Mouse (Mus musculus): Measurements from ENCODE around the gene Tsr3. TPM values are rescaled to one million over a fixed set of nuclear protein-coding genes. Genes with fewer than 3 reads are reported as not detected.
A peak's percentile ranks its signal among the peaks of the same experiment; 100 is the strongest.

Gene Tsr3
- polyA plus RNA-seq, 1 experiment from 2014 or later = 46.4 TPM

DNA sequence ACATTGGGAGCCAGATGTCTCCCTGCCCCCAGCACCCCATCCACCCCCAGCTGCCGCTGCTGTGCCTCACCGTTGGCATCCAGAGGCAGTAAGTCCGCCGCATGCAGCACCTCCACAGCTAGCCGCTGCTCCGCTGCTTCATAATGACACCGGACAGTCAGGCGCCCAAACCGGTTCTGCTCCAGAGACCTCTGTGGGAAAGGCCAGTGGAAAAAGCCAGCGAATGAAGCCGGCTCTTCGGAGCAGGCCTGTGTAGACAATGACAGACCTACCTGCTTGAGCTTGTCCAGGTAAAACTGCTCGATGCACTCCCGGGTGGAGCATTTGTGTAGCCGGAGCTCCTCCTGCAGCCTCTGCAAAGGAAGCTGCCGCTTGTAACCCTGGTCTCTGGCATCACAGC is 4.3 kb downstream of the Tsr3 start:
- peaks cover 24% of the 10 kb centered on the region for H3K36me3 ChIP-seq (ENCODE audit: insufficient read depth)
- no peak for DNase-seq
- H3K4me2 ChIP-seq = no peak overlapping the region
- H3K9me3 ChIP-seq (ENCODE audit: low read depth, low read length) = no peaks in the 10 kb centered on the region
- ATAC-seq (ENCODE audit: insufficient read depth) = no peak
- peaks cover 5% of the 10 kb centered on the region; the same call in 1 of the 2 replicates for H3K4me1 ChIP-seq (ENCODE audit: insufficient read depth)
- H3K4me3 ChIP-seq (ENCODE audit: low read depth, low read length) = no peak overlapping the region
- no peak for TF ChIP-seq CTCF (IDR thresholded peaks at IDR 0.05; ENCODE audit: low read depth)
- WGBS = 68% methylated on average over 16 of the region's 16 CpGs
- no peak overlapping the region for H3K27ac ChIP-seq (ENCODE audit: low read depth)
- H3K27me3 ChIP-seq (ENCODE audit: insufficient read depth, low read length) = no peaks in the 10 kb centered on the region
- no peak overlapping the region for H3K9ac ChIP-seq

DNA sequence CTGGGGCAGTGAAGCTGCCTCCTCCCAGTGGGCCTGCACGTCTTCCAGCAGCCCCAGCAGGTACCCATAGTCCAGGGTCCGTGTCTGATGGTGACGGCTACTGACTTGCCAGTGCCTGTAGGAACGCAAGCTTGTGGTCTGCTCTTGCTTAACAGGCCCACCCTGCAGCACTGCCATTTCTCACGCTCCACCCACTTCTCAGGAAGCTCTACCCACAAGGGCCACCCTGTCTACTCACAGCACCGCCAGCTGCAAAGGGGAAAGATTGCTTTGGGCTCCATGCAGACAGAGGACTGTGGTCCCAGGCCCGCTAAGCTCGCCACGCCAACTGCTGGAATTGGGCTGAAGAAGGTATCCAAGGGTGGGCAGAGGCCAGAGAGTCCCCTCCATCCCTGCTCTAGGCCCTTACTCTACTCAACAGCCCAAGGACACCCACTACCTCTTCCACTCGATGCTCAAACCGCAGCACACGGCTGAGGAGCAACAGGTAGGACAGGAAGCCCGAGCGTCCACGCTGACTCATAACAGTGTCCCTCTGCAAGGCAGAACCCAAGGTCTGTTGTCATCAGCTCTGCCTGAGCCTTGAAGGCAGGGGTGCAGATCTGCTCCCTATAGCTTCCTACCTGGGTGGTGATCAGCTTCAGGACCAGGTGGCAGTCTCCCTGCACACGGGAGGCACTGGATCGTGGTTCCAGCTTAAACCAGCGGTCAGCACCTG is 8.2 kb downstream of the Tsr3 start:
- Histone ChIP-seq H3K4me1 (ENCODE audit: insufficient read depth) (no peaks in the 10 kb centered on the region), H3K36me3 (ENCODE audit: insufficient read depth) (peaks cover 11% of the 10 kb centered on the region), H3K4me2 (no peak overlapping the region), H3K9me3 (ENCODE audit: low read depth, low read length) (no peaks in the 10 kb centered on the region), H3K27ac (ENCODE audit: low read depth) (no peak overlapping the region), H3K9ac (no peak overlapping the region), H3K27me3 (ENCODE audit: insufficient read depth, low read length) (no peaks in the 10 kb centered on the region), H3K4me3 (ENCODE audit: low read depth, low read length) (no peak overlapping the region)
- WGBS = 74% methylated on average over 18 of the region's 18 CpGs
- TF ChIP-seq CTCF (IDR thresholded peaks at IDR 0.05; ENCODE audit: low read depth) = no peak
- DNase-seq (no peak), ATAC-seq (ENCODE audit: insufficient read depth) (no peak)

DNA sequence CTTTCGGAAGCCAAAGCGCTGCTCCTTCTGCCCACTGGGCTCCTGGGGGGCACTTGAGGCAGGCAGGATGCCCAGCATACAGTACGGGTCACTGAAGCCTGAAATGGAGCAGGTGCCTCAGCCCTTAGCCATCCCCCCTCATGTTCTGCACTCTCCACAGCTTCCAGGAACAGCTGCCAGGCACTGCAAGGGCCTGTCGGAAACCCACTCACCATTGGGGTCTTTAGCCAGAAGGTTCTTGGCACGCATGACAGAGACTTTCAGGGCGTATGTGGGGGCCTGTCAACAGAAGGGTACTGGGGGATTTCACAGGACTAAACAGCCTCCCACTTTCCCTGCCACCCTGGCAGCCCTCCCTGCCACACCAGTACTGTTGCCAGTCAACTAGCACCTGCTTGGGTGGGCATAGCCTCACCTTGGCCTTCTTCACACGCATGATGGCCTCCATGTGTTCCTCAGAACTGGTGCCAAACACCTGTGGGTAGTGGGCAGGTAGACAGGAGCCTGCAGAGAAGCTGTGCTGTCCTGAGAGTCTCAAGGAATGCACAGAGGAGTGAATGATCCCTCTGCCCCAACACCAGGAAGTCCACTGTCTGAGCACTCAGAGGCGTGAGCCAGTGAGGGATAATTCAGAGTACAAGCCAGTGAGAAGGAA is 10.3 kb downstream of the Tsr3 start:
- no peaks in the 10 kb centered on the region for H3K9me3 ChIP-seq (ENCODE audit: low read depth, low read length)
- H3K27me3 ChIP-seq (ENCODE audit: insufficient read depth, low read length) = peaks cover 20% of the 10 kb centered on the region
- no peaks in the 10 kb centered on the region for H3K36me3 ChIP-seq (ENCODE audit: insufficient read depth)
- H3K4me2 ChIP-seq = no peak overlapping the region
- H3K4me1 ChIP-seq (ENCODE audit: insufficient read depth) = no peaks in the 10 kb centered on the region
- H3K9ac ChIP-seq = no peak overlapping the region
- H3K27ac ChIP-seq (ENCODE audit: low read depth) = no peak overlapping the region
- ATAC-seq (ENCODE audit: insufficient read depth) (no peak), DNase-seq (no peak)
- WGBS = 75% methylated on average over 8 of the region's 8 CpGs
- TF ChIP-seq CTCF (IDR thresholded peaks at IDR 0.05; ENCODE audit: low read depth) = no peak
- H3K4me3 ChIP-seq (ENCODE audit: low read depth, low read length) = no peak overlapping the region

DNA sequence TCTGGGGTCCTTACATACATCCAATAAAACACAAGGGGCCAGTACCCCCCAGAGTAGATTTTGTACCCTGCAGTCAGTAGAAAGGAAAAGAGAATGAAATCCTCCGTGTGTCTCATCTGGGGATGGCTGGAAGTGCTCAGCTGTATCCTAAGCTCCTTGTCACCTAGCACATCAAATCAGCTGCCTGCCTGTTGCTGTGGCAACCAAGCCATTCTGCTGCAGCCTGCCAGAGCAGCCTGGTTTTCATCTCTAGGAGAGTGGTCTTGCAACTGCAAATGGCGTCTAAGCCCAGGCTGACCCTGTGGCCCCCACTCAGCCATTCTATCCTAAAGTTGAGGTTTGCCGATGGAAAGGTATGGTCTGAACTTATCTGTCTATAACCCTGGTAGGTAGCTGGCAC is 12.7 kb downstream of the Tsr3 start:
- Histone ChIP-seq H3K9ac (no peak overlapping the region), H3K27me3 (ENCODE audit: insufficient read depth, low read length) (peaks cover 35% of the 10 kb centered on the region), H3K27ac (ENCODE audit: low read depth) (no peak overlapping the region), H3K4me3 (ENCODE audit: low read depth, low read length) (no peak overlapping the region), H3K4me2 (no peak overlapping the region), H3K4me1 (ENCODE audit: insufficient read depth) (0 out of 2 replicates have a peak, but pooled peaks cover 4% of the 10 kb centered on the region), H3K36me3 (ENCODE audit: insufficient read depth) (no peaks in the 10 kb centered on the region), H3K9me3 (ENCODE audit: low read depth, low read length) (no peaks in the 10 kb centered on the region)
- no peak for DNase-seq
- WGBS = 28% methylated on average over 3 of the region's 3 CpGs
- no peak for ATAC-seq (ENCODE audit: insufficient read depth)
- no peak for TF ChIP-seq CTCF (IDR thresholded peaks at IDR 0.05; ENCODE audit: low read depth)

DNA sequence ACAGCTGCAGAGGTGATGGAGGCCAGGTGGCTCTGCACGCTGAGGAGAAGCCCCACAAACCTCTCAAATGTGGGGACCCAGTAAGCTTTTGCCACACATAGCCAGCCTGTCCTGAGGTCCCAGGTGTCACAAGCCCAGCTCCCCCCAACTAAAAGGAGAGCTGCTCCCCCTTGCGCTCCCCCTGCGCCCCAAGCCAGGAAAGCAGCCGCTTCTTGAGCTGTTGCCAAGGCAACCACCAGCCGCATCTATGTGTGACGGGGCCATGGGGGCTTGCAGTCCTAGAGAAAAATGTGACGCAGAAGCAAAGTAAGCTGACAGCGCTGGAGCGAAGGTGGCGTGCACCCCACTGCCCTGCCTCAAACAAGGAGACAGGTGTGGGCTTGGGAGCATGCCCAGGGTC is 13.8 kb downstream of the Tsr3 start:
- Histone ChIP-seq H3K4me2 (no peak overlapping the region), H3K4me3 (ENCODE audit: low read depth, low read length) (no peak overlapping the region), H3K36me3 (ENCODE audit: insufficient read depth) (peaks cover 4% of the 10 kb centered on the region; the same call in 1 of the 2 replicates), H3K27me3 (ENCODE audit: insufficient read depth, low read length) (peaks cover 35% of the 10 kb centered on the region), H3K4me1 (ENCODE audit: insufficient read depth) (0 out of 2 replicates have a peak, but pooled peaks cover 4% of the 10 kb centered on the region), H3K9me3 (ENCODE audit: low read depth, low read length) (no peaks in the 10 kb centered on the region), H3K9ac (no peak overlapping the region), H3K27ac (ENCODE audit: low read depth) (no peak overlapping the region)
- no peak for TF ChIP-seq CTCF (IDR thresholded peaks at IDR 0.05; ENCODE audit: low read depth)
- 26% methylated on average over 10 of the region's 10 CpGs for WGBS
- no peak for ATAC-seq (ENCODE audit: insufficient read depth)
- DNase-seq = no peak

DNA sequence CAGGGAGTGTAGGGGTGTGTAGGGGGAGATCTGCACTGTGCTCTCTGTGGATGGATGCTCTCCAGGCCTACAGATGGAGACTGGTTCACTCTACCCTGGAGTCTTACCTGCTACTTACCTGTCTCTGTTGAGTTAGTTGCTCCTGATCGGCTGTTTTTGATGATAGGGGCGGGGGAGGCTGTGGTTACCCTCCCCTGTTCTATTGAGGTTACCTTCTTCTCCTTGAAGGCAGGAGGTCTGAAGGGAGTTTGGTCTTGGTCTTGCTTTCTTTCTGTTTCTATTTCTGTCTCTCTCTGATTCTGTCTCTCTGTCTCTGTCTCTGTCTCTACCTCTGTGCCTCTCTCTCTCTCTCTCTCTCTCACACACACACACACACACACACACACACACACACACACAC is 15.1 kb downstream of the Tsr3 start:
- no peak for DNase-seq
- Histone ChIP-seq H3K9ac (no peak overlapping the region), H3K36me3 (ENCODE audit: insufficient read depth) (peaks cover 17% of the 10 kb centered on the region), H3K27ac (ENCODE audit: low read depth) (no peak overlapping the region), H3K27me3 (ENCODE audit: insufficient read depth, low read length) (peaks cover 35% of the 10 kb centered on the region), H3K4me3 (ENCODE audit: low read depth, low read length) (no peak overlapping the region), H3K9me3 (ENCODE audit: low read depth, low read length) (no peaks in the 10 kb centered on the region), H3K4me1 (ENCODE audit: insufficient read depth) (0 out of 2 replicates have a peak, but pooled peaks cover 4% of the 10 kb centered on the region), H3K4me2 (no peak overlapping the region; the same call in 1 of the 2 replicates)
- ATAC-seq (ENCODE audit: insufficient read depth) = no peak
- 58% methylated on average over 2 of the region's 2 CpGs for WGBS
- TF ChIP-seq CTCF (IDR thresholded peaks at IDR 0.05; ENCODE audit: low read depth) = no peak

DNA sequence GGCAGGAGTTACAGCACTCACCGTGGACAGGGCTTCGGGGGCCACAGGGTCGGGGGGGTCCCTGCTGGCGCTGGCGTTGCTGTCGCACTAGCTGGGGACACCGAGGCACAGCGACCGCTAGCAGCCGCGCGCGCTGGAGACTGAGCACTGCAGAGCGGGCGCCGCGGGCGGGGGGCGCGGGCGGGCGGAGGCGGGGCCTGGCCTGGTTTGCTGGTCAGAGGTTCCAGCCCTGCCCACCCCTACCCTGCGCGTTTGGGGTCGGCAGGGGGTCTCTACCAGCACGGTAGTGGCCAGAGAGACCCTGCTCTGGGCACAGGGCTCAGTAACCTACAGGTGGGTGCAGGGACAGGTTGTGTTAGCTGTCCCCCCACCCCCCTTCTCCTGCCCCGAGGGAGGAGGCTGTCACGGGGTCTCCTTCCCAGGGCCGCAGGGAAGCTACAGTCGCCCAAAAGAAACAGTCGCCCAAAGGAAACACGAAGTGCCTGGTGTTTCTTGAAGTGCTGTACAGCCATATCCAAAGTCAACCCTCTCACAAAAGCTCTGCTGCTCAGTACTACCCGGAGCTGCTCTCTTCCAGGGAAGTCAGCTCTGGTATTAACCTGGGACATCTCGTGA is 16.3 kb downstream of the Tsr3 start, which contains the start of gene Baiap3:
Gene Baiap3, minus strand, starts transcription at position 225 of the 615 bp plus-strand sequence.
- Histone ChIP-seq H3K27me3 (ENCODE audit: insufficient read depth, low read length) (peaks cover 35% of the 10 kb centered on the region), H3K4me2 (peak within 1 kb of the TSS; percentile 69), H3K36me3 (ENCODE audit: insufficient read depth) (peaks cover 20% of the 10 kb centered on the region), H3K9ac (peak within 1 kb of the TSS; percentile 34; the same call in 1 of the 2 replicates), H3K9me3 (ENCODE audit: low read depth, low read length) (no peaks in the 10 kb centered on the region), H3K4me3 (ENCODE audit: low read depth, low read length) (peak within 1 kb of the TSS; percentile 37), H3K27ac (ENCODE audit: low read depth) (no peak within 1 kb of the TSS), H3K4me1 (ENCODE audit: insufficient read depth) (0 out of 2 replicates have a peak, but pooled peaks cover 4% of the 10 kb centered on the region)
- 3% methylated on average over 35 of the region's 35 CpGs for WGBS
- ATAC-seq (ENCODE audit: insufficient read depth) (peak; percentile 64; the same call in 1 of the 2 replicates), DNase-seq (peak; percentile 35)
- TF ChIP-seq CTCF (IDR thresholded peaks at IDR 0.05; ENCODE audit: low read depth) = no peak
